Mouse (Mus musculus) granulocyte monocyte progenitor cell, adult 5-6 weeks (primary cell): Measurements from ENCODE around the gene Immp2l. TPM values are rescaled to one million over a fixed set of nuclear protein-coding genes. Genes with fewer than 3 reads are reported as not detected.
A peak's percentile ranks its signal among the peaks of the same experiment; 100 is the strongest.
"Not testable (repeated sequence)": the region's sequence is repeated elsewhere in the genome, so short reads cannot be mapped to it uniquely, and the experiment has no call there.

ENCODE experiments used
- ATAC-seq: replicated peaks from 2 replicates; pipeline ENCODE4 v1.8.0; 2016; ENCODE audit warnings: mild to moderate bottlenecking, moderate TSS enrichment, inconsistent platforms; ENCODE audit not compliant: poor library complexity, severe bottlenecking
- total RNA-seq, 2 experiments: library from RNA; stranded (forward) in 1 of 2; stranded (reverse) in 1 of 2; fragments of 200-712, 200-1000 nt in 1 of 2; fragments of >200 nt in 1 of 2; fragmentation: Nextera tagmentation in 1 of 2; gene quantifications; 2 replicates each; pipeline ENCODE4 v1.2.3; 2014 to 2017

Immp2l gene
- total RNA-seq (2014; fragmentation: Nextera tagmentation), result 3.5 and 6.7 TPM in 2 replicates
- total RNA-seq (2017), result 8.3 and 17.2 TPM in 2 replicates

GRCm38 (mm10) chr12:41023511-41024421, at the start of gene Immp2l:
Gene Immp2l, plus strand, starts transcription at chr12:41024090.
- peak; percentile 97 for ATAC-seq

GRCm38 (mm10) chr12:40978719-40979500, 45.0 kb upstream of the Immp2l start:
- ATAC-seq, result no peak

GRCm38 (mm10) chr12:40979716-40980115, 44.2 kb upstream of the Immp2l start:
- no peak for ATAC-seq

- no peak for ATAC-seq
These were observed 43.7 kb upstream of the Immp2l start for GRCm38 (mm10) chr12:40980160-40980559.

- ATAC-seq, result no peak
These were observed 40.9 kb upstream of the Immp2l start for GRCm38 (mm10) chr12:40983021-40983420.

- ATAC-seq, result no peak
These were observed 39.2 kb upstream of the Immp2l start for GRCm38 (mm10) chr12:40984735-40985134.

- no peak for ATAC-seq
These were observed 38.1 kb upstream of the Immp2l start for GRCm38 (mm10) chr12:40985791-40986190.

- ATAC-seq, result no peak
These were observed 35.4 kb upstream of the Immp2l start for GRCm38 (mm10) chr12:40988311-40989065.

GRCm38 (mm10) chr12:40991647-40992046, 32.2 kb upstream of the Immp2l start:
- ATAC-seq, result no peak

GRCm38 (mm10) chr12:40992237-40992636, 31.7 kb upstream of the Immp2l start:
- ATAC-seq, result not testable (repeated sequence)

- no peak for ATAC-seq
These were observed 29.0 kb upstream of the Immp2l start for GRCm38 (mm10) chr12:40994846-40995245.

- ATAC-seq, result no peak
These were observed 28.1 kb upstream of the Immp2l start for GRCm38 (mm10) chr12:40995618-40996370.

- no peak for ATAC-seq
These were observed 1.4 kb upstream of the Immp2l start for GRCm38 (mm10) chr12:41022516-41022915.

GRCm38 (mm10) chr12:41024512-41024911, 622 bp downstream of the Immp2l start:
- ATAC-seq, result 0 out of 2 replicates have a peak, but pooled peaks have one; percentile 1

GRCm38 (mm10) chr12:41027485-41027884, 3.6 kb downstream of the Immp2l start:
- ATAC-seq, result no peak

GRCm38 (mm10) chr12:41031119-41031518, 7.2 kb downstream of the Immp2l start:
- ATAC-seq, result no peak

- ATAC-seq, result no peak
These were observed 9.3 kb downstream of the Immp2l start for GRCm38 (mm10) chr12:41033196-41033595.

GRCm38 (mm10) chr12:41039834-41040233, 15.9 kb downstream of the Immp2l start:
- no peak for ATAC-seq

GRCm38 (mm10) chr12:41041737-41042136, 17.8 kb downstream of the Immp2l start:
- no peak for ATAC-seq
